In genomic region chr11:101009046-101009887, GRCm38 (mm10) we compare ENCODE assay signal across 8 mouse cellular contexts. TPM values are rescaled to one million over a fixed set of nuclear protein-coding genes. Genes with fewer than 3 reads are reported as not detected.
A peak's percentile ranks its signal among the peaks of the same experiment; 100 is the strongest.
DNase-seq lines count a peak whose midpoint lies in the region; ATAC-seq and TF ChIP-seq lines count a peak whose summit lies in the region.

Gene Atp6v0a1 (plus strand): TSS chr11:101009452.

- peak; percentile 89 to 95 for DNase-seq in CD8-positive naive resting alpha-beta T cell, adult 2 months (ENCODE audit: low read depth in 2 of 2, low spot score in 2 of 2)
- peak; percentile 92 for DNase-seq in c-Kit-positive CD71-negative TER-119-negative erythroid progenitor cells, embryonic 14.5 days (ENCODE audit: low read depth)
- peak; percentile 97 for DNase-seq in forebrain, embryonic 10.5 days (ENCODE audit: extremely low spot score, low spot score)
- DNase-seq in kidney, postnatal 25 days: peak; percentile 98 to 99
- DNase-seq in liver, embryonic 14.5 days (ENCODE audit: low read depth in 3 of 3, low spot score in 3 of 3): peak; percentile 92 to 93 (median 92)
- peak; percentile 97 for DNase-seq in neural tube, embryonic 11.5 days (ENCODE audit: low spot score)
- DNase-seq in stomach, postnatal 0 days (ENCODE audit: low spot score): peak; percentile 97

- peak within 1 kb of the TSS; percentile 89 for H3K27ac ChIP-seq in forebrain, embryonic 10.5 days
- peak within 1 kb of the TSS; percentile 85 for H3K27ac ChIP-seq in heart, embryonic 15.5 days
- peak within 1 kb of the TSS; percentile 100 for H3K27ac ChIP-seq in liver, embryonic 14.5 days
- H3K27ac ChIP-seq in neural tube, embryonic 11.5 days (ENCODE audit: low read depth, low read length): peak within 1 kb of the TSS; percentile 65
- H3K27ac ChIP-seq in stomach, postnatal 0 days (replicated peaks): peak within 1 kb of the TSS; percentile 91

- 1% methylated on average over 44 of the region's 44 CpGs for WGBS in forebrain, embryonic 10.5 days
- under 1% methylated on average over 44 of the region's 44 CpGs for WGBS in heart, embryonic 15.5 days
- under 1% methylated on average over 44 of the region's 44 CpGs for WGBS in liver, embryonic 14.5 days (ENCODE audit: insufficient replicate concordance)
- WGBS in neural tube, embryonic 11.5 days: under 1% methylated on average over 44 of the region's 44 CpGs
- under 1% methylated on average over 44 of the region's 44 CpGs for WGBS in stomach, postnatal 0 days

- H3K4me3 ChIP-seq in forebrain, embryonic 10.5 days: peak within 1 kb of the TSS; percentile 74
- H3K4me3 ChIP-seq in heart, embryonic 15.5 days: peak within 1 kb of the TSS; percentile 65
- peak within 1 kb of the TSS; percentile 91 to 99 for H3K4me3 ChIP-seq in liver, embryonic 14.5 days (ENCODE audit: insufficient read depth in 1 of 2, low read depth in 2 of 2, low read length in 2 of 2)
- H3K4me3 ChIP-seq in neural tube, embryonic 11.5 days (ENCODE audit: low read depth, low read length): peak within 1 kb of the TSS; percentile 60
- H3K4me3 ChIP-seq in stomach, postnatal 0 days (ENCODE audit: low read depth, low read length): peak within 1 kb of the TSS; percentile 69

- peak; percentile 99 for ATAC-seq in heart, embryonic 15.5 days (replicated peaks; ENCODE audit: insufficient number of reproducible peaks, insufficient read depth, low FRiP score, low read depth)
- peak; percentile 88 for ATAC-seq in liver, embryonic 14.5 days (ENCODE audit: insufficient read depth)
- ATAC-seq in neural tube, embryonic 11.5 days (ENCODE audit: insufficient read depth, low FRiP score, low TSS enrichment): peak; percentile 99
- peak; percentile 99 for ATAC-seq in stomach, postnatal 0 days (ENCODE audit: low FRiP score, low TSS enrichment)

- no peak for TF ChIP-seq EP300 in liver, embryonic 14.5 days (IDR thresholded peaks at IDR 0.05; ENCODE audit: low read depth)
- no peak for TF ChIP-seq EP300 in stomach, postnatal 0 days (optimal IDR thresholded peaks at IDR 0.05)

- peaks cover 22% of the 10 kb centered on the region for H3K36me3 ChIP-seq in forebrain, embryonic 10.5 days (replicated peaks)
- H3K36me3 ChIP-seq in heart, embryonic 15.5 days: peaks cover 16% of the 10 kb centered on the region
- peaks cover 23% of the 10 kb centered on the region for H3K36me3 ChIP-seq in liver, embryonic 14.5 days (replicated peaks; ENCODE audit: control insufficient read depth, insufficient read depth, low read depth)
- no peaks in the 10 kb centered on the region for H3K36me3 ChIP-seq in neural tube, embryonic 11.5 days (ENCODE audit: control insufficient read depth, insufficient read depth, low read length)
- peaks cover 5% of the 10 kb centered on the region; the same call in 1 of the 2 replicates for H3K36me3 ChIP-seq in stomach, postnatal 0 days (ENCODE audit: control insufficient read depth, insufficient read depth, low read length)

- H3K9me3 ChIP-seq in forebrain, embryonic 10.5 days: no peaks in the 10 kb centered on the region
- no peaks in the 10 kb centered on the region for H3K9me3 ChIP-seq in heart, embryonic 15.5 days (replicated peaks)
- no peaks in the 10 kb centered on the region for H3K9me3 ChIP-seq in liver, embryonic 14.5 days (ENCODE audit: control insufficient read depth, low read length)
- no peaks in the 10 kb centered on the region for H3K9me3 ChIP-seq in neural tube, embryonic 11.5 days (ENCODE audit: control insufficient read depth, low read length)
- H3K9me3 ChIP-seq in stomach, postnatal 0 days (ENCODE audit: control insufficient read depth, low read length): no peaks in the 10 kb centered on the region

- H3K4me1 ChIP-seq in forebrain, embryonic 10.5 days: peaks cover 24% of the 10 kb centered on the region
- H3K4me1 ChIP-seq in heart, embryonic 15.5 days (replicated peaks): peaks cover 17% of the 10 kb centered on the region
- peaks cover 19 to 22% of the 10 kb centered on the region in 2 experiments for H3K4me1 ChIP-seq in liver, embryonic 14.5 days (replicated peaks; ENCODE audit: control insufficient read depth in 2 of 2, insufficient read depth in 2 of 2, low read length in 1 of 2)
- peaks cover 14% of the 10 kb centered on the region for H3K4me1 ChIP-seq in neural tube, embryonic 11.5 days (ENCODE audit: control insufficient read depth, insufficient read depth, low read length)
- no peaks in the 10 kb centered on the region for H3K4me1 ChIP-seq in stomach, postnatal 0 days (replicated peaks; ENCODE audit: control insufficient read depth, insufficient read depth)

- no peak for TF ChIP-seq CTCF in liver, embryonic 14.5 days (IDR thresholded peaks at IDR 0.05; ENCODE audit: low read depth)
- TF ChIP-seq CTCF in stomach, postnatal 0 days (IDR thresholded peaks at IDR 0.05; ENCODE audit: low read depth): 0 out of 2 replicates have a peak, but pooled peaks have one; percentile 7

- H3K27me3 ChIP-seq in forebrain, embryonic 10.5 days (ENCODE audit: poor library complexity, severe bottlenecking): no peaks in the 10 kb centered on the region; the same call in 1 of the 2 replicates
- no peaks in the 10 kb centered on the region for H3K27me3 ChIP-seq in heart, embryonic 15.5 days
- H3K27me3 ChIP-seq in liver, embryonic 14.5 days (ENCODE audit: control insufficient read depth, insufficient read depth, low read length): no peaks in the 10 kb centered on the region; the same call in 1 of the 2 replicates
- no peaks in the 10 kb centered on the region for H3K27me3 ChIP-seq in neural tube, embryonic 11.5 days (ENCODE audit: control insufficient read depth, insufficient read depth, low read length)
- no peaks in the 10 kb centered on the region for H3K27me3 ChIP-seq in stomach, postnatal 0 days (ENCODE audit: control insufficient read depth, insufficient read depth, low read length)

- H3K9ac ChIP-seq in heart, embryonic 15.5 days: peak within 1 kb of the TSS; percentile 84
- H3K9ac ChIP-seq in liver, embryonic 14.5 days (replicated peaks): peak within 1 kb of the TSS; percentile 100
- peak within 1 kb of the TSS; percentile 73 for H3K9ac ChIP-seq in neural tube, embryonic 11.5 days (ENCODE audit: low read length)
- H3K9ac ChIP-seq in stomach, postnatal 0 days (ENCODE audit: low read length): peak within 1 kb of the TSS; percentile 78

- peak within 1 kb of the TSS; percentile 74 for H3K4me2 ChIP-seq in heart, embryonic 15.5 days
- H3K4me2 ChIP-seq in liver, embryonic 14.5 days (ENCODE audit: low read depth): peak within 1 kb of the TSS; percentile 83
- H3K4me2 ChIP-seq in neural tube, embryonic 11.5 days (ENCODE audit: low read depth): peak within 1 kb of the TSS; percentile 72
- peak within 1 kb of the TSS; percentile 66 for H3K4me2 ChIP-seq in stomach, postnatal 0 days (replicated peaks; ENCODE audit: low read depth)

RNA-seq across cellular contexts. Expression of gene Atp6v0a1, which starts in this region (rescaled TPM):
- polyA plus RNA-seq in forebrain, embryonic 10.5 days (2016; fragmentation: Nextera tagmentation; extraction: Ambion mirVana): 34.5 and 36.9 TPM in 2 replicates
- 54.1 and 54.4 TPM in 2 replicates for polyA plus RNA-seq in heart, embryonic 15.5 days (2015; fragmentation: Nextera tagmentation; extraction: Ambion mirVana)
- polyA plus RNA-seq in liver, embryonic 14.5 days (2012; rRNA removed): 28.3 and 29.5 TPM in 2 replicates
- polyA plus RNA-seq in liver, embryonic 14.5 days (2014; fragmentation: Nextera tagmentation; extraction: Ambion mirVana): 37.8 and 40.3 TPM in 2 replicates
- polyA plus RNA-seq in neural tube, embryonic 11.5 days (2014; fragmentation: Nextera tagmentation; extraction: Ambion mirVana): 50.2 and 54.1 TPM in 2 replicates
- 44.8 and 45.5 TPM in 2 replicates for polyA plus RNA-seq in stomach, postnatal 0 days (2015; fragmentation: Nextera tagmentation; extraction: Ambion mirVana)

Comparison
In these comparisons a context has a peak if more than half of its experiments do, and no peak if none do; other contexts are left out.
1. Peak in every context shown above with its lines: DNase-seq, ATAC-seq, H3K4me3 ChIP-seq and H3K27ac ChIP-seq.